Mouse (Mus musculus) macrophage (primary cell): ENCODE measurements at regions not wholly inside any gene's neighbourhood (a gene's known extent, or its start where the extent isn't known, plus 50 kb on each side); places are given as distances from the start of the nearest gene placed in this dataset.

Experiments used
- H3K27ac ChIP-seq: fragments of 350-480 bp; formaldehyde crosslinking; 2 replicates; pipeline ENCODE4 v1.9.0; 2021
- H3K36me3 ChIP-seq: fragments of 350-480 bp; formaldehyde crosslinking; 2 replicates; pipeline ENCODE4 v1.9.0; 2021; ENCODE audit errors: inconsistent target
- H3K4me3 ChIP-seq: fragments of 350-480 bp; formaldehyde crosslinking; 2 replicates; pipeline ENCODE4 v1.9.0; 2021; ENCODE audit errors: inconsistent target
- H3K79me2 ChIP-seq: fragments of 350-480 bp; formaldehyde crosslinking; 2 replicates; pipeline ENCODE4 v1.9.0; 2021; ENCODE audit errors: inconsistent target
- WGBS: methylation state at CpG from one replicate; pipeline ENCODE4 v1.1.7; 2026; ENCODE audit warnings: inconsistent platforms; ENCODE audit not compliant: missing documents; 5-methylcytosine and 5-hydroxymethylcytosine counted together

DNA sequence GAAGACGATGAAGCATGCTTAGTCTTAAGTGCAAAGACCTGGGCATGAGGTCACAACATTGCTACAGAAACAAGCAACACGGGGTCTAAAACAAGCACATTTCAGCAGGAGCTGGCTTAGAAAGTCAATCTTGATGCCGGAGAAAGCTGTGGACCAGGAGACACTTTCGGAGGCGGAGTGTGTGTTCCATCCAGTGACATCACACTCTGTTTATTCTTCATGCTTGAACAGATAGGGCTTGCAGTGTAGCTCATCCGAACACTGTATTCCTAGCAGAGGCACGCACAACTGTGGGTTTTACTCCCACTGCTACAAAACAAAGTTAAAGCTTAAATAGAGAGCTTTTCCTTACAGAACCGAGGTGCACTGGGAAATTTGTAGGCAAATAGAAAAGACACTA, 66.3 kb upstream of the Btg3 start:
- no peaks in the 10 kb centered on the region for H3K79me2 ChIP-seq
- H3K27ac ChIP-seq, result no peak overlapping the region
- no peak overlapping the region for H3K4me3 ChIP-seq
- WGBS, result 89% methylated on average over 8 of the region's 8 CpGs
- H3K36me3 ChIP-seq, result no peaks in the 10 kb centered on the region

DNA sequence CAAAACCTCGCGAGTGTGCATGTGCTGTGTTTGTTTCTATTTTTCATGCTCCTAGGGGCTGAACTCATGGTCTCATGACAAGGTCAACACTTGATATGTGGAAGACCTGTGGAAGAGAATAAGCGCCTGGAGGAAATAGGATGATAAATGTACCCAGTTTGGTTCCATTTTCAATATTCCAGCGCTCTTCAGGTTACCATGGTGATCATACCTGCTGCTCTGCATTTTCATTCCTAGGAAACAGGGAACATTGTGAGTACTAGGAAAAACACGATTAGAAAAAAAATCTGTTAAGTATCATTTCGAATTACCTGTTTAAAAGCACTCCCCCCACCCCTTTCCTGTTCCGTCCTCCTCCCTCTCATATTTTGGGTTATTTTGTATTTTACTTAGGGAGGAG, 65.8 kb upstream of the Btg3 start:
- Histone ChIP-seq H3K36me3 (no peaks in the 10 kb centered on the region), H3K27ac (no peak overlapping the region), H3K4me3 (no peak overlapping the region), H3K79me2 (no peaks in the 10 kb centered on the region)
- 93% methylated on average over 7 of the region's 7 CpGs for WGBS

DNA sequence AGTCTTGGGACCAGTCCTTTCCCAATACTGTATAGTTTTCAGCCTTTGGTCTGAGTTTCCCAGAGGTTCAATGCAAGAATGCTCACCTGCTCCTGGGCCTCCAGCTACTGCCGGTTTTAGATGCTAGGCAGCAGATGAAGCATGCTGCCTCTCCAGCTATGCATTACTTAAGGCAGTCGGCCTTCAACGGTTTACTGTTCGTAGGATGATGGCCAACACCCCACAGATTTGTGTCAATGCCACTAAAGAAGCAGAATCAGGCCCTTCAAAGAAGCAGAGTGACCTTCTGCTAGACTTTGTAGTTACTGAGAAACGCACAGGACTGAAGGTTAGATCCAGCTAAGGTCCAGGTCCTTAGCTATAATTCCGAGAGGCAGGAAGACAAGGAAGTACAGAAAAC, 65.0 kb upstream of the Btg3 start:
- Histone ChIP-seq H3K36me3 (no peaks in the 10 kb centered on the region), H3K79me2 (no peaks in the 10 kb centered on the region), H3K27ac (no peak overlapping the region), H3K4me3 (no peak overlapping the region)
- 88% methylated on average over 6 of the region's 6 CpGs for WGBS

DNA sequence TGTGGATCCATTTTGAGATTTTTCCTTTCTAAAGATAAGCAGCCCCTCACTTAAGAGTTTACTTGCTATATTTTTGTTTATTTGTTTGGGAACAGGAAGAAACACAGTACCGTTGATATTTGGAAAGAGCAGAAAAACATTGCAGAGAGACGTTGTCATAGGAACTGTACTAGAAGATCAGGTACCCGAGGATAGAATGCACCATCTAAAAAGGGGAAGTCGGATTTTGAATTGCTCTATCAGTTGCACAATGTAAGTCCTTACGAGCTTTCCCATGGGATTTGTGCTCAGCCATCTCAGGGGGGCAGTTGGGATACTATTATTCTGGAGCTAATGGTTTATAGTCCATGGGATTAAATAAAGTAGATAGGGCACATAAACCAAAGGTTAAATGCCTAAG, 58.7 kb upstream of the Btg3 start:
- Histone ChIP-seq H3K79me2 (no peaks in the 10 kb centered on the region), H3K27ac (no peak overlapping the region), H3K4me3 (no peak overlapping the region), H3K36me3 (no peaks in the 10 kb centered on the region)
- WGBS, result 8% methylated on average over 5 of the region's 5 CpGs

DNA sequence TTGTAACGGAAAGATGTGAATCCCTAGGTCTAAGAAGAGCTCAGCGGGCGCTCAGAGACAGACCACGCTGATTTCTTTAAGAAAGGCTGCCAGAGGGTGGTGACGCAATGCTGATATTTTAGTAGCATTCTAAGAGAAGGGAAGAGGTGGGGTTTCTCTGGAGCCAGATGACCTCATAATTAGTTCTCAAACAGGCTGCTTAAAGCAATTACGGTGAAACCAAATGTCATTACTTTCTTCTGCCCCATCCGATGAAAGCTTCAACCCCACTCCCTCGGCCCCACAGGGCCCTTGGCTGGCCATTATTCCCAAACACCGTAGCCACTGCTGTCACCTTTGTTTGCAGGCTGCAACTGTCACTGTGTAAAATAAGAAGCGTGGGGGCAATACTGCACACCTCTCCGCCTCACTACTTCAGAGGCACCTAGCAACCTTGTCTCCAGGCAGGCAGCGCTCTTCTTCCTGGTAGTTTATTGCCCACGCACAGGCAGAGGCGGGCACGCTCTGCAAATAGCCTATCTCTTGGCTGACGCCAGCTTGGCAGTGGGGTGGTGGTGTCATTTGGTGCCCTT, 50.6 kb upstream of the Btg3 start:
- Histone ChIP-seq H3K79me2 (no peaks in the 10 kb centered on the region), H3K4me3 (no peak overlapping the region), H3K36me3 (no peaks in the 10 kb centered on the region), H3K27ac (no peak overlapping the region)
- 46% methylated on average over 16 of the region's 16 CpGs for WGBS
